Mouse (Mus musculus): ENCODE results near the gene Spata3. TPM values are rescaled to one million over a fixed set of nuclear protein-coding genes. Genes with fewer than 3 reads are reported as not detected.

Gene Spata3
- not detected in 2 replicates for polyA plus RNA-seq (2012; rRNA removed; ENCODE audit: low replicate concordance)

DNA sequence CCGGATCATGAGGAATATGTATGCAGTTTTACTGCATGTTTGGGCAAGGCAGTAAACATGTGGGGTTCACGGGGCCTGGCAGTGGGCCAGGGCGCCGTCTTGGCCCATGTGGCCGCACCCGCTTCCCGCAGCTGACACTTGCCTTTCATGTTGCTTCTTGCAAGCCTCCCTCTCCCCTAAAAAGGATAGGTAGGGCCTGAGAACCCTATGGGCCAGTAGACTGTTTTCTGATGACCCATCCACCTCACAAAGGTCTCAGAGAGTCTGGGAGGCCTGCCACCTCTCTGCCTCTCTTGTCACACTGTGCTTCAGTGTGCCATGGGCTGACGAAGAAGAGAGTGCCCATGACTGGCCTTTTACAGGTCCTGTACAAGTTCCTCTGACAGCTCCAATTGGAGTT, at the start of gene Spata3:
Gene Spata3, plus strand, starts transcription at position 301 of the 400 bp plus-strand sequence.

GRCm38 (mm10) chr1:86045848-86046805, 29.5 kb downstream of the Spata3 start, which contains the start of gene 2810459M11Rik:
Gene 2810459M11Rik (plus strand): TSS chr1:86045863.

GRCm38 (mm10) chr1:86064271-86064991, 47.8 kb downstream of the Spata3 start, which contains the start of gene Psmd1:
Gene Psmd1 (plus strand): TSS chr1:86064387.

Other genes starting within 250 kb of the Spata3 start
- gene A630001G21Rik, start 238.2 kb upstream of the Spata3 start, polyA plus RNA-seq (2012; rRNA removed; ENCODE audit: low replicate concordance), result 0.27 and 1.3 TPM in 2 replicates
- 37.1 and 38.1 TPM in 2 replicates for gene Cab39, start 223.4 kb upstream of the Spata3 start, polyA plus RNA-seq (2012; rRNA removed; ENCODE audit: low replicate concordance)
- gene Itm2c, start 122.5 kb upstream of the Spata3 start, polyA plus RNA-seq (2012; rRNA removed; ENCODE audit: low replicate concordance), result 95.4 and 123 TPM in 2 replicates
- gene 4933407L21Rik, start 88.3 kb upstream of the Spata3 start, polyA plus RNA-seq (2012; rRNA removed; ENCODE audit: low replicate concordance), result 0.39 and 0.53 TPM in 2 replicates
- gene Gpr55, start 55.8 kb upstream of the Spata3 start, polyA plus RNA-seq (2012; rRNA removed; ENCODE audit: low replicate concordance), result 3.0 and 4.0 TPM in 2 replicates
- gene 2810459M11Rik, start 29.0 kb downstream of the Spata3 start, polyA plus RNA-seq (2012; rRNA removed; ENCODE audit: low replicate concordance), result 21.2 TPM in 2 replicates
- 12.0 and 13.5 TPM in 2 replicates for gene Psmd1, start 47.6 kb downstream of the Spata3 start, polyA plus RNA-seq (2012; rRNA removed; ENCODE audit: low replicate concordance)
- gene Htr2b, start 95.2 kb downstream of the Spata3 start, polyA plus RNA-seq (2012; rRNA removed; ENCODE audit: low replicate concordance), result 0.94 and 1.7 TPM in 2 replicates
- gene Gm21972, start 116.8 kb downstream of the Spata3 start, polyA plus RNA-seq (2012; rRNA removed; ENCODE audit: low replicate concordance), result 0.33 TPM in 1 of 2 replicates, not detected in the other
- gene Armc9, start 138.0 kb downstream of the Spata3 start, polyA plus RNA-seq (2012; rRNA removed; ENCODE audit: low replicate concordance), result 1.00 and 1.8 TPM in 2 replicates